Mouse (Mus musculus) cerebellum, adult 8-10 months (tissue): Measurements from ENCODE around the gene Ascc3.

Experiments used
- DNase-seq: peaks from one replicate; pipeline ENCODE4 v3.0.0; 2022

The Ascc3 gene

DNA sequence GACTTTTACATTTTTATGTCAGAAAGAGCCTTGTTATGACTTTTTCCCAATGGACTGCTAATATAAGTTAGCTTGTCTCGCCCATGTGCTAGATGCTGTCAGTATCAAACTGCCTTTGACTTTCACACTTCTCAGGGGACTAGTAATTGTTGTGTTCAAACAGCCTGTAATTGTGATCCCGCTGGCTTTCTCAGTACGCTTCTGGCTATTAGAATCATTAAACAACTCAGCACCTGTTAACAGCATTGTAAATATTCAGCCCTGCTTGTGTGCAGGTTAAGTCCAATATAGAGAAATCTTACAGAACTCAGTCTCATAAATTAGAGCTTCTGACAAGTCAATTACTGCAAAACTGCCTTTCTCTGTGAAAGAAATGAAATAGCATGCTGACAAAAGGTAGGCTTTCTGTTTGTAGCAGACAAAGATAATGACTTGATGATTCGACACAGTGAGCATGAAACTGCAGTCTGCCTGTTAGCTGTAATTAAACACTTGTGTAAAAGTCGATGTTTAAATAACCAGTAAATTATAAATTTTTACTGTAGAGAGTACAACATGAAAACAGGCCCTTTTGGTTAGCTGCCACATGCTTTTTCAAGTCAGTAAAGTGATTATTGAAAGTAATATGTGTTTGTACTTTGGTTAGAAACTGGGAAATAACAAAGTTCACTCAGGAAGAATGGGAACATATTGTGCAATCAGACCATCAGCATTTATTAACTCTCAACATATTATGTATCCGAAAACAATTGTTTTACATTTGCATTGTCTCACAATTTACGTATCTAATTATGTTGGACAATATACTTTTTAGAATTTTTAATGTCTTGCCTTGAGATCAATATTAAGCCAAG, 171.2 kb downstream of the Ascc3 start:
- DNase-seq, result no peak

DNA sequence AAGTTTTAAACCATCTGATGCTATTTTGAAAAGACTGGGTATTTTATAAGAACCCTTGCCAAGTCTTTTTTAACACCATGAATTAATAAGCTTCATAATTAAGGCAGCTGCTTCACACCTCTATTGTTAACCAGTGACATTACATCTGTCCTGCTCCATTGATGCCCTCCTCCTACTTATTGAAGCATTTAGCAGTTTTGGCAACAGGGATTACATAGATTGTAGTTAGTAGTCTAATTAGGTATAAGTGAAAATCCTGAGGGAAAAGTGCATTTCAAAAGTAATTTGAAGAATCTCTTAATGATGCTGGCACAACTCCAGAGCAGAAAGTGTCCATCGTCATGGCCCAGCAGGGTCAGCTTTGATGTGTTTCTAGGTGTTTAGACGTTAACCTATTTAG, 180.3 kb downstream of the Ascc3 start:
- no peak for DNase-seq

DNA sequence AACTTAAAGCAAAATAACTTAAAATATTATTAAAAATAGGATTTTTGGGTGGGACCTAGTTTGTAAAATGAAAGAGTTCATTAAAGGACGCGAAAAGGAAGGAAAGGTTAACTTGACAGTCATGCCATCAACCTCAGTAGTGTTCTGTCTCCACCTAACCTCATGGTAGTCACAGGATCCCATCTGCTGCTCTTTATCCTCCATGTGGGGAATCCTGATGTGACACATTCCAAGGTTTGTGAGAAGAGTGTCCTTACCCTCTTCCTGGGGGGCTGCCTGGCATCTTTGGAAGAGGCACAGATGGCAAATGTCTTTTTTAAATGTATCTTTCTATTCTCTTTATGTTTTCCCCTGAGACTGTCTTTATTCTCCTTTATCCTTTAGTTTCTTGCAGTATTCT, 181.4 kb downstream of the Ascc3 start:
- DNase-seq, result no peak

DNA sequence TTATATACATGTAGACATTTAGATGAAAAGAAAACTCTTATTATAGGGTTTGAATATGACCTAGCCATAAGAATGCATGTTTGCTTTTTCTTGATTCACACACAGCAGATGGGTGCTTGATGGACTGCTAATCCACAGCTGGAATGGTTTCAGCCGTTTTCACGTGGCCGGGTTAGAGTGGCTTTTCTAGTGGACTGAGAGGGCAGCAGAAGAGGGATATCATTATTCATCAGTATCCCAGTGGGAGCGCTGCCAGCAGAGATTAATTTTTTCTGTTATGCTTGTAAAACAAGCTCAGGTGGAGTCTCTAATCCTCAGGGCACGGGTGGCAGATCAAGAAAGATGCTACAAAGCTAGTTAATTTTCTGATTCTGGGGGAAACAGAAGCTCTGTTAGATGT, 200.4 kb downstream of the Ascc3 start:
- DNase-seq, result peak; percentile 5

DNA sequence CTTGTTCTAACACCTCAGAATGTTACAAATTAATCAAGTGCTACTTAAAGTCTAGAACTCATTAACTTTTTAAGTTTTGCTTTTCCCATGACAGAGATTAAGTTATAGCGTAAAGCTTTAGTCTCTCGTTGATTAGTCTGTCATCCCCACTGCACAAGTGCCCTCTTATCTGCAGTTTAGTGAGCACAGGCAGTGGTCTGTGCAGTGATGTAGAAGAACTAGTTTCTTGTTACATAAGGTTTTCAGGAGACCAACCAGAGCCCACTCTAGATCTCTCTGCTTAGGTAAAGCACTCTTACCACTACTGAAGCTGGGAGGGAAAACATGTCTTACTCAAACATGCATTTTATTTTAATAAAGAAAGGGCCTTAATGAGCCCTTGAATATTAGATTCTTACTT, 209.1 kb downstream of the Ascc3 start:
- no peak for DNase-seq

DNA sequence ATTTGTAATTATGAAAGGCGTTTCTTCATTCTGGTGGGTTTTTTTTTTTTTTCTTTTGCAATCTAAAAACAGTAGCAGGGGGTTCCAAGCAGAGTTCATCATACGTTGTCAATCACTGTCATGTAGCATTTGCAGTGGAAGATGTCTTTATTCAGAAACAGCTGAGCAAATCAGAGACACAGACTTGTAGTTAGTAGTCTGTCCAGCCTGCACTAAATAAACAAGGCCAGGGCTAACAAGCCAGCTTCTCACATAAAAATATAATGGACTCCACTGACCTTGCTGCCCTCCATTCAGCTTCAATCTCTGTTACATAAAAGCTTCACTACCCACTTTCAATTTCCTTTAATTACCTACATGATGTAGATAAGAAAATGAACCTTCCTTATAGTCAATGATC, 209.9 kb downstream of the Ascc3 start:
- DNase-seq, result no peak

DNA sequence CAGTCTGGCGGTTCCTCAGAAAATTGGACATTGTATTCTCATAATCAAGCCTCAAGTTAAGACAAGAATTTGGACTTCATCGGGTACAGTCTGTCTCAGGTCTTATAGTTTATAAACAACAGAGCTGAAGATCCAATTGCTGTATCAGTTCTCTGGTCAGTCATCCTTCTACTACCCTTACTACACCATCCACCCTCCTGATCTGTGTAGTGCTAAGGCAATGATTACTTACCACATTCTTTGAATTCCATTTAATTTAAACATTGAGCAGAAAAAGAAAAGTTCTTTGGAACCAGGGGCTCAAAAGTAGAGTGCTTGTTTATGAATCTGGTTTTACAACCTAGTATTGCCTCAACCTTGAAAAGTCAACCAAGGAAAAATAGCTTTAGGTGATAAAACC, 213.7 kb downstream of the Ascc3 start:
- DNase-seq, result no peak

DNA sequence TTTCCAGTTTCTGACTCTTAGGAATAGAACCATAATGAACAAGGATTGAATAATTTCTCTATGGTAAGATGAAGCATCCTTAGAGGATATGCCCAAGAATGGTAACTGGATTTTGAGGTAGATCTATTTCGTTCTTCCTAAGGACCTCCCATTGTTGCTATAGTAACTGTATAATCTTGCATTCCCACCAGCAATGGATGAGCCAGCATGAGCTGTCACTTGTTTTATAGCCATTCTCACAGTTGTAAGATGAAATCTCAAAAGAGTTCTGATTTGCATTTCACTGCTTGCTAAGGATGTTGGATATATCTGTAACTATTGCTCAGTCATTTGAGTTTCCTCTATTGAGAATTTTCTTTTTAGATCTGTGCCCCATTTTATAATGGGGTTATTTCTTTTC, 229.9 kb downstream of the Ascc3 start:
- DNase-seq, result no peak

DNA sequence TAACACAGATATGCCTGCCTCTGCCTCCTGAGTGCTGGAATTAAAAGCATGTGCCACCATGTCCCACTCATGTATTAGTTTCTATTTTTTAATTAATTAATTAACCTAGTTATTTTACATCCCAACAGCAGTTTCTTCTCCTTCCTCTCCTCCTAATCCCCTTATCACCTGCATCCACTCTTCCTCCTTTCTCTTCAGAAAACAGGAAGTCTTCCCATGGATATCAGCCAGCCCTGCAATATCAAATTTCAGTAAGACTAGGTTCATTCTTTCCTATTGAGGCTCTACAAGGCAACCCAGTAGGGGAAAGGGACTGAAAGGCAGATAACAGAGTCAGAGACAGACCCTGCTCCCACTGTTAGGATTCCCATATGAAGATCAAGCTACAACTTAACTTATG, 234.4 kb downstream of the Ascc3 start:
- no peak for DNase-seq

DNA sequence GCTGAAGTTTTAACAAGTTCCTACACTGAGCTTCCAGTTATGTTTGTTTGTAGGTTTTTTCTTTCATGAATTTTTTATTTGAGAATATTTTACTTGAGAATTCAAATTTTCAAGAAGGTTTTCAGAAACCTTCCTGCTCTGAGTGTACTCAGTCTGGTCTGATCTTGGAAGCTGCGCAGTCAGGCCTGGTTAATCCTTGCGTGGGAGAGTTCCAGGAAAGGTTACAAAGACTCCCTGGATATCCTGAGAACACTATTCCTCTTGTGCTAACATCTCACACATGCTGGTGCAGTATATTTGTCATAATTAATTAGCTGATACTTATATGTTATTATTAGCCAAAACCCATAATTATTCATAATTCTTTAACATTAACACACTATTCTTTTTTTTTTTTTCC, 242.1 kb downstream of the Ascc3 start:
- no peak for DNase-seq

DNA sequence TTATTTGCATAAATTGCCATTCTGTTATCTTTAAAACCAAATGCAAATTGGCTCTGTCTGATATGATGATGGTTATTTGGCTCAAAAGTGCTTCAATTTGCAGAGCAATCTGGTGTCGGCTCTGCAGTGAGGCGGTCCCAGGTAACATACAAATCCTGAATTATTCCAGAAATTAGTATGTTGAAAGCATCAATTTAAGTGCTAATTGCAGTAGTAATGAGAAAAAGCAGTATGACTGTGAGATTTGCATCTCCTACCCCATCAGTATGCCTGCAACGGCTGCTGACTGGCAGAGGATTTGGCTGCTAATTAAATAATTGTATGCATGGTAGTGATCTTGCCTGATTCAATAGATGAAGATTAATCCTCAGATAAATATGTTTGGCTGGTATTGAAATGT, 250.9 kb downstream of the Ascc3 start:
- no peak for DNase-seq

DNA sequence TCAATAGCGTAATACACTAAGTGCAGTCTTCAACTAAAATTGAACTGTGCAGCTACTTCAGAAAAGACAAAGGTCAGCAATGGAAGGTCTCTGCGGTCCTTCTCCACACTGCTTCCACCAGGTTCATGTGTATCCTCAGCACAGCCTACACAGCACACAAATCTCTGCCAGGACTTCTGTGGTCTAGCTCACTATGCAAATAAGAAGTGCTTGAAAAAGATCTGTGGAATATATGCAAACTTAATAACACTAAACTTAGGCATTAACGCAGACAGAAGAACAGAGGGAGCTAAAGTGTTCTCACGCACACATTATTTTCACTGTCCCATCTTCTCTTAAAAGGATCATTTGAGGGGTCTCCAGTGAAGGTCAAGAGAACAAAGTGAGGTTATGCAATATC, 275.7 kb downstream of the Ascc3 start:
- no peak for DNase-seq

DNA sequence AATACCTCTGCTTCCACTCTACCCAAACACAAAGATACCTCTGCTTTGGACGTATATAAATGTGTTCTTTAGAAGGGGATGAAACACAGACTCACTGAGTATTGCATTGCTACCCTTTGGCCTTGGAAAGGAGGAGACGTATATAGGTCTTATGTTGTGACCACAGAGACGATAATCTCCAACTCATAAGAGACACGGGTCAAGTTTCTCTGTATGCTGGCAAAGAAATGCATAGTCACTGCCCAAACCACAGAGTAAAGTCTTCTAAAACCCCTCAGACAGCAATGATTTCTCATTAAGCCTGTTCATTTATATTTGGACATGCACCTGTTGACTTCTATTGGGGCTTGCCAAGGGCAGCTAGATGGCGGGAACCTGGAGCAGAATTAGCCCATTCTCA, 284.5 kb downstream of the Ascc3 start:
- no peak for DNase-seq

DNA sequence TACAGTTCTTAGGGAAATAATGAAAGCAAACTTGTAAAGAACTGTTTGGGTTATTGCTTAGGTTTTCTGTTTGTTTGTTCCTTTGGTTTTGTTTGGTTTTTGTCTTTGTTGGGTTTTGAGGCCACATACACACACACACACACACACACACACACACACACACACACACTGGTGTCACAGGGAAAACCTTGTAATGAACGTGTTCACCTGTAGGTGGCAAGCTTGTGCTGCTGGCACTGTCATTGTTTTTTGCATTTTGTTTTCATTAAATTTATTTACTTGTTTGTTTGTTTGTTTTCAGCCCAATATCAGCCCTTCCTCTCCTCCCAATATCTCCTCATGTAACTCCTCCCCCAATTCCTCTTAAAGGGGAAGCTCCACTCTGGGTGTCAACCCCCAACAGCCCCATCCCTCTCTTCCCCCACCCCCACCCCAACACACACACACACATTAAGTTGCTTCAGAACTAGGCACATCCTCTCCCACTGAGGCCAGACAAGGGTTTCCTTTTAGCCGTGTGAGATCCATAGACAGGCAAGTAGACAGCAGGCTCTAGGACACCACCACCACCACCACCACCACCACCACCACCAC, 289.1 kb downstream of the Ascc3 start:
- DNase-seq, result no peak

DNA sequence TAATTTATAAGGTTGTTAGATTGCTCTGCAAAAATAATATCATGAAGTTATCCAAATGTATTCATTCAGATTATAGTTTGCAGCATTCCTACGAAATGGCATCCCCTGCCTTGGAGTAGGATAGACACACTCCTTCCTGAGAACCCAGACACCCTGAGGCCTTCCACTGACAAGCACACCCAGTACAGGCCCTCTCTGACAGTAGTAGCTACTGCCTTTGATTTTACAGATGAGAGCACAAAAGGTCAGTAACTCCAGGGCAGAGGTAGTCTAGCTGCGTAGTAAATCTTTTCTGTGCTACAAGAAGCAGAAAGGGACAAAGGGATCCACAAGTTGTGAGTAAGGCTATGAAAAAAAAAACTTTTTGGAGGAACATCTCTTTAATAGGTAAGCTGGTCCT, 289.9 kb downstream of the Ascc3 start:
- DNase-seq, result no peak

DNA sequence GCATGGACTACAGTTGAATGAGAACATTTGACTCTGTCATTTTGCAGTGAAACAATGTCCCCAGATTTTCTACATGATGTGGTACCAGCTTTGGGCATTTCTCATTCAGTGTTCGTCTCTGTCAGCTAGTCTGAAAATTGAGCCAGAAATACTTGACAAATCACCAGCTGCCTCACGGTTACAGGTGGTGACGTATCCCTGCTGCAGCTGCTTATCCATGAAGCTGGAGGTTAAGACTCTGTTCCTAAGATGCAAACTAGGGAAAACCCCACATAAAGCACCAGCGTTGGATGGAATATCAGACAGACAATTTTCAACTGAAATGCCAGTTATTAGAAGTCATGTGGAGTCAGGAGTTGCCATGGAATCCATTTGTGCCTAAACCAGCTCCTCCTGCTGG, 293.8 kb downstream of the Ascc3 start:
- no peak for DNase-seq

DNA sequence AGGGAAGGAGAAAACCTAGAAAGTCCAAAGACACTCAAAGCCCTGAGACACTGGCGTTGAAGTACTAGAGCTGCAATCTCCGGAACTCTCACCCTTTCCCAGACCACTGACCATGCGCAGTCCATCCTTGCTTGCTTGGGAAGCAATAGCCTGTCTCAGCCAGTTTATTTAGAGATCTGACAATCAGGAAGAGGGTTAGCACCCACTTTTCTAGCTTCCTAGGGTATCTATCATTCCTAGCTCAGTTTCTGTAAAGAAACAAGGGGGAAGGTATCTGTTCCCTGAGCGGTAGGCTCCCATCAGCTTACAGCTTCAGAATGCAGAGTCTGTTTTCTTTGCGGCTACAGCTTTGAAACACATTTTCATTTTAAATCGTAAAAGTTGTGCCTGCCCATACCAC, 298.2 kb downstream of the Ascc3 start:
- no peak for DNase-seq

DNA sequence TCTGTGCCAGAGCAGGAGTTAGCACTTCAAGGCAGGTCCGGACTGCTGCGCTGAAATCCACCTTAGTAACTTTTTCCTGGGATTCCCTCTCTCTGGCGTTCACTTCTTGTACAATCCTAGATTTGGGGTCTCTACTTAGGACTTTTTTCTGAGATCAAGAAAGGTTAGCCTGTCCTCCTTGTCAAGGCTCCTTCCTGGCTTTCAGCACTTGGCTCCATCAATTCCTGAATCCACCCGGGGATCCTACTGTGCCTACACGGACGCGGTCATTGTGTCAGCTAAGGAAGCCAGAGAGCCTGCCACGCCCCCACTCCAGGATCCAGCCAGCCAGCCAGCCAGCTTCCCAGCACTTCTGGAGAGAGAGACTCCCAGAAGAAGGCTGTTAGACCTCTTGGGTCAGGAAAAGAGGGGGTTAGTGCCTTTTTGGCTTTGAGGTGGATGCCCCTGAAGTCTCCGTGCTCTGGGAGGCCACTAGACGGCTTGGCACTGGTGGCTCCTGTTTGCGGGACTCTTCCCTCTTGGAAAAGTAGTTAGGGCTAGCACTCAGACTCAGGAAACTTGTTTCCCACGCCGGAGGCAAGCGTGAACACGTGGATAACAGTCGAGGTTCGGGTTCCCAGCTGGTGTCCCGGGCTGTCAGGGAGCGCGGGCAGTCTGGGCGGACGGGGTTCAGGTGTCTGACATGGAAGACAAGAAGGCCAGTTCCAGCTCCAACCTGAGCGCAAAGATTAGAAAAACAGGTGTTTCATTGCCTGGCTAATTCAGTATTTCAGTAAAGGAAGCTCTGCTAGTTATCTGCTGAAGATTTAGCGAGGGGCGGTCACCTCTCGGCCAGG, 299.6 kb downstream of the Ascc3 start:
- DNase-seq, result no peak

DNA sequence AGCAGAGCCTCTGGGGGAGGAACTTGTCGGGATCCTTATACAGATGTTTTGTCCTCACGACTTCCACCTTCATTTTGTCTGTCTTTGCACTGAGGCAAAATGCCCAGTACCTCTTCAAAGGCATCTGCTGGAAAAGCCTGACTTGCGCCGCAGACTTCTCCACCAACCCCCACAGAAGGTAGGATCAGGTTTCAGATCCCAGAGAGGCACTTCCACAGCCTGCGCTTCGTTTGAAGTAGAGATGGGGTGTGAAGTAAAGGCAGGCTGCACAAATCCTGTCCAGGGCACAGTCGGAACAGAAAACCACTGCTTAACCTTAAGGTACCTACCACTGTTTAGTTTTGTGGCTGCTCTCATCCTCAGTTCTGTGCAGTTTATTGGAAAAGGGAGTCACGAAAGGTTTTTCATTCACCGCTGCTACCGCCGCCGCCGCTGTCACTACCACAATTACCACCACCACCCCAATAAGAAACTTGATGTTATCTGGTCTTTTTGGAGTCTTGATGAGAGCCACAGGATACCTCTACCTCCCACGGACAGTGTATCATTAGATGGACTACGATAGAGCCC, 300.4 kb downstream of the Ascc3 start:
- DNase-seq, result no peak

DNA sequence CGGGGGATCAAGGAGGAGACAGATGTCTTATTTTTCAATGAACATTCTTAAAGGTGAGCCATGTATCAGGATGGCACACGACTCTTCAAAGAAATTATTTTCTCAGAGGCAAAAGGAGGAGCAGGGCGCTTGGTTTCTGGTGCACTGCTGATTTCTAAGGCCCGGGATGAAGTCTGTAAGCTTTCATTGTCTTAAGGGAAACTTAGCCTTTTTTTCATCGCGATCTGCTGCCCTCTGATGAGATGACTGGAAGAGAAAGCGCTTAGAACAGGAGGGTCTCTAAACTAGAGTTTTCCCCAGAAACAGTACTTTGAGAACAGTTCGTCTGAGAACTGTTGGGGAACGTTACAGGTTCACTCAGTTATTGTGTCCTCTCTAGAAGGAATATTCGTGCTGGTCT, 301.1 kb downstream of the Ascc3 start:
- DNase-seq, result no peak

DNA sequence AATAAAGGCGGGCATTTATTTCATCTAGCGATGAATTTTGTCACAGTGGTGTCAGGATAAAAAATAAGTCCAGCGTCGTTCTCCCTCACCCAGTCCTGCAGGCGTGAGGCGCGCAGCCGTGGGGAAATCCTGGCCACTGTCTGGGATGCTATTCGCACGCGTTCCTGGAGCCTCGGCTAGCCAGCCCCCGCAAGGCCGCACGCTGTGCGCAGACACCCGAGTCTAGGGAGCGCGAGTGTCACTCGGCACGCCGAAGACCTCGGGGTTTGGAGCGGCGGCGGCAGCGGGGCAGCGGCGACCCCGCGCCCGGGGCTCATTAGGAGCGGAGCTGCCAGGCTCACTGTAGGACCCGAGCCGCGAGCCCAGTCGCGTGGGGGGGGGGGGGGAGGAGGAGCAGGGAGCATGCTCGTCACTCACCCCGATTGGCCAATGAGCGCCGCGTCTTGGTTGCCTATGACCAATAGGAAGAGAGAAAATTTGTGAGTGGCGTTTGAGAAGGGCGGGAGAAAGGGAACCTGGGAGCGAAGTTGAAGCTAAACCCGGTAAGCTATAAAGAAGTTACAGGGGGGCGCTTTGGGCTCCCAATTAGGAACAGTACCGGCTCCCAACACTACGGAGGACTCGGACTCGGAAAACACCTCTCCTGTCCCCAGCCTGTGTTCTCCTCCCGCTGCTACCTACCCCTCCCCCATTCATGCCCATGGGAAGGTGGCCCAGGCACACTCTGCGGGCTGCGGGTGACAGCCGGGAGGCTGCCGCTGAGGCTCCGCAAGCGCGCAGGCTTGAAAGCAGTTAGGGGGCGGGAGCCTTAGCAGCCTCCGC, 301.9 kb downstream of the Ascc3 start, which contains the start of gene Sim1:
Gene Sim1 (plus strand): TSS at position 585 of the 822 bp plus-strand sequence.
- no peak for DNase-seq

DNA sequence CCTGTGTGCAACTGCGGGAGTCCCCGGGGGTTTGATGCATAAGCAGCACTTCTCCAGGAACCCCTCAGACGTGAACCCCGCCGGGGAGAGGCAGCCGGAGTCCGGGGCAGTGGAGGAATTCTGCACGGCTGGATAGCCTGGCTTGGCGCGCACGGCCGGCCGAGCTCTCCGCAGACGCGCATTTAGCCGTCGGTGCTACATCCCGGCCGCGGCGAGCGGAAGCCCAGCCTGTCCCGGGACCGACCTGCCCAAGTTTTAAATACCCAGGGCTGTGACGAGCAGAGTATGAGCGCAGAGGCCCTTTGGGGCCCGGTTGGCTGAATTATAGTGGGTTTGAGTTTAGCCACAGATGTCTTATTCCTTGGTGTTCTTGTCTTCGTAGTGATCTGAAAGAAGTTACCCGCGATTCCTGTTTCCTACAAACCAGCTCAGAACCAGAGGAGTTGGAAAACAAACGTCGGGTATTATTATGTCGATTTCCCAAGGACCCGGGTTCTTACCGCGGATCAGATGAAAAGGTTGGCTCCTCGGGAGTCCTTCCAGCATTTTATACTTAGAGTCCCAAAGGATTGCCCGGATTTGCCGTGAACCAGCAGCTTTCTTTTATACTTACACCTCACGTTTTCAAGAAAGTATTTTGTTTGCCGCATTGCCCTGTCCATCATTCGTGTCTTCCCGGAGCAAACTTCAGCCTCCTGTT, 302.8 kb downstream of the Ascc3 start:
- DNase-seq, result no peak
